9 mouse cellular contexts compared by ENCODE assay signal in genomic region chr16:72028216-72028610, GRCm38 (mm10).
DNase-seq lines count a peak whose midpoint lies in the region; ATAC-seq lines count a peak whose summit lies in the region.
"Had no signal": no experiment of that assay in that cellular context is flagged by ENCODE, and none has a peak within 500 bp of the region (broad histone marks: within the 10 kb centered on the region; RNA-seq: fewer than 3 reads in every experiment).

No protein-coding gene starts in this region.

- WGBS in heart, embryonic 10.5 days = 7% methylated on average over 6 of the region's 6 CpGs
- WGBS in neural tube, embryonic 11.5 days = 3% methylated on average over 6 of the region's 6 CpGs
- 5% methylated on average over 6 of the region's 6 CpGs for WGBS in limb, embryonic 15.5 days

- H3K4me3 ChIP-seq in heart, embryonic 10.5 days = peak overlapping the region; percentile 58
- H3K4me3 ChIP-seq in neural tube, embryonic 11.5 days (ENCODE audit: low read depth, low read length) = peak overlapping the region; percentile 37
- peak overlapping the region; percentile 43 for H3K4me3 ChIP-seq in limb, embryonic 15.5 days

- H3K27ac ChIP-seq in heart, embryonic 10.5 days = no peak overlapping the region
- no peak overlapping the region for H3K27ac ChIP-seq in neural tube, embryonic 11.5 days (ENCODE audit: low read depth, low read length)
- H3K27ac ChIP-seq in limb, embryonic 15.5 days = no peak overlapping the region

- peaks cover 14% of the 10 kb centered on the region; the same call in 1 of the 2 replicates for H3K4me1 ChIP-seq in heart, embryonic 10.5 days
- H3K4me1 ChIP-seq in neural tube, embryonic 11.5 days (ENCODE audit: control insufficient read depth, insufficient read depth, low read length) = peaks cover 3% of the 10 kb centered on the region; the same call in 1 of the 2 replicates
- peaks cover 16% of the 10 kb centered on the region for H3K4me1 ChIP-seq in limb, embryonic 15.5 days

- DNase-seq in heart, embryonic 10.5 days (ENCODE audit: low spot score) = no peak
- DNase-seq in heart, postnatal 4 days = no peak
- DNase-seq in neural tube, embryonic 11.5 days (ENCODE audit: low spot score) = no peak
- no peak for DNase-seq in neural tube, embryonic 10.5 days (ENCODE audit: extremely low spot score, low spot score)
- DNase-seq in cerebellum, adult 18-20 months = no peak
- no peak for DNase-seq in yolk sac, embryonic 10.5 days (ENCODE audit: low spot score)
- DNase-seq: heart, adult 18-20 months had no signal

- H3K36me3 ChIP-seq in heart, embryonic 10.5 days = no peaks in the 10 kb centered on the region
- no peaks in the 10 kb centered on the region for H3K36me3 ChIP-seq in neural tube, embryonic 11.5 days (ENCODE audit: control insufficient read depth, insufficient read depth, low read length)
- H3K36me3 ChIP-seq in limb, embryonic 15.5 days = no peaks in the 10 kb centered on the region

- no peak for ATAC-seq in neural tube, embryonic 11.5 days (ENCODE audit: insufficient read depth, low FRiP score, low TSS enrichment)
- ATAC-seq in limb, embryonic 15.5 days (ENCODE audit: insufficient number of reproducible peaks, low FRiP score, low TSS enrichment, low read depth) = no peak
- ATAC-seq in megakaryocyte, adult 5-6 weeks (ENCODE audit: poor library complexity, severe bottlenecking) = no peak

- peak overlapping the region; percentile 75 for H3K4me2 ChIP-seq in neural tube, embryonic 11.5 days (ENCODE audit: low read depth)
- H3K4me2 ChIP-seq in limb, embryonic 15.5 days = peak overlapping the region; percentile 62

- H3K27me3 ChIP-seq in heart, embryonic 10.5 days (ENCODE audit: insufficient read depth, poor library complexity, severe bottlenecking) = peaks cover 26% of the 10 kb centered on the region; the same call in 1 of the 2 replicates
- H3K27me3 ChIP-seq in neural tube, embryonic 11.5 days (ENCODE audit: control insufficient read depth, insufficient read depth, low read length) = peaks cover 5% of the 10 kb centered on the region; the same call in 1 of the 2 replicates
- H3K27me3 ChIP-seq in limb, embryonic 15.5 days = peaks cover 18% of the 10 kb centered on the region

- H3K9me3 ChIP-seq in heart, embryonic 10.5 days = no peaks in the 10 kb centered on the region
- H3K9me3 ChIP-seq in neural tube, embryonic 11.5 days (ENCODE audit: control insufficient read depth, low read length) = no peaks in the 10 kb centered on the region
- H3K9me3 ChIP-seq in limb, embryonic 15.5 days = no peaks in the 10 kb centered on the region

- H3K9ac ChIP-seq in neural tube, embryonic 11.5 days (ENCODE audit: low read length) = peak overlapping the region; percentile 61
- H3K9ac ChIP-seq in limb, embryonic 15.5 days = 0 out of 2 replicates have a peak overlapping the region, but pooled peaks have one; percentile 31
